Mouse (Mus musculus) lung, adult 2 months (tissue): Measurements from ENCODE around the gene Nexmif. TPM values are rescaled to one million over a fixed set of nuclear protein-coding genes. Genes with fewer than 3 reads are reported as not detected.
A peak's percentile ranks its signal among the peaks of the same experiment; 100 is the strongest.
"Not testable (repeated sequence)": the region's sequence is repeated elsewhere in the genome, so short reads cannot be mapped to it uniquely, and the experiment has no call there.

Source experiments
- DNase-seq: peaks from one replicate; pipeline ENCODE4 v3.0.0; 2022
- H3K4me1 ChIP-seq: fragments of 200-500 bp; 2 replicates; pipeline ENCODE4 v1.6.1; 2011; ENCODE audit warnings: low read length; ENCODE audit not compliant: control insufficient read depth, insufficient read depth
- H3K4me3 ChIP-seq: fragments of 200-500 bp; replicated peaks from 2 replicates; pipeline ENCODE3; 2011; ENCODE audit warnings: low read depth, mild to moderate bottlenecking, control low read depth, low read length; ENCODE audit errors: extremely low read depth
- CTCF ChIP-seq: fragments of 200-500 bp; IDR thresholded peaks from 2 replicates; pipeline ENCODE4 v1.5.1; 2011; ENCODE audit warnings: mild to moderate bottlenecking, low read length, control low read depth; ENCODE audit not compliant: insufficient read depth
- POLR2A ChIP-seq: fragments of 200-500 bp; IDR thresholded peaks from 2 replicates; pipeline ENCODE4 v1.6.1; 2011; ENCODE audit warnings: low read depth, mild to moderate bottlenecking, control low read depth, low read length, borderline replicate concordance; ENCODE audit errors: extremely low read depth
- WGBS: fragments of 180-500 bp; shearing (Covaris S2); methylation state at CpG from one replicate; pipeline ENCODE4 v1.1.7; 2018; 5-methylcytosine and 5-hydroxymethylcytosine counted together
- polyA plus RNA-seq: library from polyadenylated mRNA; depleted of rRNA; stranded (reverse); fragments of >200 nt; gene quantifications from 2 replicates; pipeline ENCODE4 v1.2.3, GENCODE M21; 2012; rRNA removed

The Nexmif gene
- polyA plus RNA-seq: 0.71 and 0.87 TPM in 2 replicates

- TF ChIP-seq CTCF (no peak), POLR2A (peak; percentile 8; the same call in 1 of the 2 replicates)
- peak within 1 kb of the TSS; percentile 56 for H3K4me3 ChIP-seq
- no peaks in the 10 kb centered on the region for H3K4me1 ChIP-seq
- peak; percentile 33 for DNase-seq
- WGBS: 33% methylated on average over 69 of the region's 70 CpGs
These were observed at the start of gene Nexmif for GRCm38 (mm10) chrX:104200736-104201591. Nexmif (minus strand) TSS chrX:104201185.

DNA sequence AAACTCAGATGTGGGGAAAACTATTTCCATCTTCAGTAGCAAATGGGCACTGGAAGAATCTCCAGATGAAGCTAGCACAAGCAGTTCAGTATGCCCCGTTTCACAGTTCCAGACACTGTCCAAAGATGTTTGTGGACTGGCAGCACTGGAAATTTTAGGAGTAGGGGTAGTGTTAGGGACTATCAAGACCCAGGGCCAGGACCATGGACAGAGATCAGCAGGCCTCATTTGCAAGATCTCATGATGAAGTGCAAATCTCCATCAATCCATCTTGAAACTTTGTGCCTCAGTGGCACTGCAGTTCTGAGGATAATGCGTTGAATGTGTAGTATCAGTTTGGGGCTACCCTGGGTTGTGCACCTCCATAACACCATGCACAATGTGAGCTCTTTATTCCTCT is 7.7 kb upstream of the Nexmif start:
- no peak for DNase-seq

DNA sequence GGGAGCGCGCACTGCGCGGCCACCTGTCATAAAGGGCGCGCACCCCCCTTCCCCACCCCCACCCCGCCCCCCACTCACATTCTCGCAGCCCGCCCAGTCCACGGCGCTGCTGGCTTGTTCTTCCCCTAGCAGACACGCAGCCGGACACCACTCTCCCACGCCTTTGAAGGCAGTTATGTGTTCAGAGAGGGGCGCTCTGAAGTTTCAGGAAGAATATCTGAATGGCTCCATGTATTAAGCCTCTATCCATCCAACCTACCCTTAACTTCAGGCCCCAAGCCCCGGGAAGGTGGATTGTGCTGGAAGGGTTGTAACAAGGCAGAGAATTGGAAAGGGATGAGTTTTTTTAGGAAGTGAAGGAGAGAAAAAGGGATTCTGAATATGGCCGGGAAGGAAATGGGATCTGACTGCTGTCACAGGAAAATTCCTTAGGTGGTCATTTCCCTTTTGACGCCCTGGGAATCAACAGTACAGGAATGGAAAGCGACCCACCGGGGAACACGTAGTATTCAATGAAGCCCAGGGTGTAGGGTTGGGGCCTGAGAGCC is 681 bp upstream of the Nexmif start:
- 32% methylated on average over 21 of the region's 21 CpGs for WGBS
- no peak overlapping the region for H3K4me3 ChIP-seq
- DNase-seq: no peak
- TF ChIP-seq CTCF: no peak
- no peak for TF ChIP-seq POLR2A
- H3K4me1 ChIP-seq: no peaks in the 10 kb centered on the region

More for the DNA sequence above, 7.7 kb upstream of the Nexmif start:
- H3K4me1 ChIP-seq: no peaks in the 10 kb centered on the region
- 61% methylated on average over 2 of the region's 2 CpGs for WGBS
- no peak overlapping the region for H3K4me3 ChIP-seq
- TF ChIP-seq POLR2A (no peak), CTCF (no peak)

DNA sequence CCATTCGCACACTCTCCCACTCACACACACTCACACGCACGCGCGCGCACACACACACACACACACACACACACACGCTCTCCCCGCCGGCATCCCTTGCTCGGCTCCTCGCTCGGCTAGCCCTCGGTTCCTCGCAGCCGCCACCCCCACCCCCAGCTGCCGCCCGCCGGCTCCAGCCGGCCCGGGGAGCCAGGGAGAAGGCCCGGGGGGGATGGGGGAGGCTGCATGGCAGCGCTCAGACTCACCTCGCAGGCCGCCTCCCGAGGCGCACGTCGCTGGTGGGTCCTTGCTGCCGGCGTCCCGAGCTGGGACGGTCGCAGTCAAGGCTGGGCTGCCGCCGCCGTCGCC is 623 bp downstream of the Nexmif start:
- no peak for DNase-seq
- H3K4me1 ChIP-seq: no peaks in the 10 kb centered on the region
- TF ChIP-seq POLR2A (no peak), CTCF (no peak)
- H3K4me3 ChIP-seq: peak overlapping the region; percentile 48
- WGBS: 39% methylated on average over 37 of the region's 37 CpGs

GRCm38 (mm10) chrX:104199611-104200387 is 1.2 kb downstream of the Nexmif start:
- WGBS: 35% methylated on average over 95 of the region's 100 CpGs
- Histone ChIP-seq H3K4me1 (no peaks in the 10 kb centered on the region), H3K4me3 (peak overlapping the region; percentile 52)
- no peak for TF ChIP-seq POLR2A
- no peak for TF ChIP-seq CTCF
- DNase-seq: peak; percentile 47

- 62% methylated on average over 5 of the region's 5 CpGs for WGBS
- DNase-seq: no peak
- TF ChIP-seq CTCF (no peak), POLR2A (no peak)
- no peak overlapping the region for H3K4me3 ChIP-seq
- no peaks in the 10 kb centered on the region for H3K4me1 ChIP-seq
These were observed 1.9 kb downstream of the Nexmif start for GRCm38 (mm10) chrX:104199070-104199469.

- DNase-seq: no peak
- Histone ChIP-seq H3K4me3 (no peak overlapping the region), H3K4me1 (no peaks in the 10 kb centered on the region)
- 72% methylated on average over 5 of the region's 5 CpGs for WGBS
- TF ChIP-seq POLR2A: no peak
- TF ChIP-seq CTCF: no peak
These were observed 4.4 kb downstream of the Nexmif start for GRCm38 (mm10) chrX:104196561-104196960.

- DNase-seq: peak; percentile 23
- TF ChIP-seq POLR2A (no peak), CTCF (no peak)
- Histone ChIP-seq H3K4me1 (no peaks in the 10 kb centered on the region), H3K4me3 (no peak overlapping the region)
- WGBS: 16% methylated on average over 2 of the region's 2 CpGs
These were observed 21.7 kb downstream of the Nexmif start for GRCm38 (mm10) chrX:104179257-104179656.

DNA sequence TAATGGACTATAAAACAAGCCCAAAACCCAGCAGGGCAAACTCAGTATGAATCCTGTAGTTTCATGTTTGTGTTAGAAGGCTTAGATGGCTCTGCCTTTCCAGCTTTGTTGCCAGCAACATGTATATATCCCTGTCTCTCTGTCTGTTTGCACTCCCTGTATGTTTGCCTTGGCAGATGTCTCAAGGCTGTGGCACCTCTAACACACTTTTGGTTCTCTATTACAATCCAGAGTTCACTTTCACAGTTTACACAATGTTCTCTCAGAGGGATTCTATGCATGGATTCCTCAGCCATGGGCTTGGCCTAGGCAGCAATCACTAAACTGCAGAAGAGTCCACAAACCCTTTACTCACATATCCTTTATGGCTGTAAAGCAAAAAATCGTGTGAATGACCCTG is 50.9 kb downstream of the Nexmif start:
- TF ChIP-seq POLR2A (no peak), CTCF (no peak)
- no peak for DNase-seq
- Histone ChIP-seq H3K4me3 (no peak overlapping the region), H3K4me1 (no peaks in the 10 kb centered on the region)
- WGBS: 21% methylated on average over 1 of the region's 1 CpGs

GRCm38 (mm10) chrX:104115266-104115665 is 85.7 kb downstream of the Nexmif start:
- not testable (repeated sequence) for DNase-seq, H3K4me3 ChIP-seq, H3K4me1 ChIP-seq
- WGBS: 75% methylated on average over 5 of the region's 5 CpGs
